9 mouse cellular contexts compared by ENCODE assay signal in the genomic region with DNA sequence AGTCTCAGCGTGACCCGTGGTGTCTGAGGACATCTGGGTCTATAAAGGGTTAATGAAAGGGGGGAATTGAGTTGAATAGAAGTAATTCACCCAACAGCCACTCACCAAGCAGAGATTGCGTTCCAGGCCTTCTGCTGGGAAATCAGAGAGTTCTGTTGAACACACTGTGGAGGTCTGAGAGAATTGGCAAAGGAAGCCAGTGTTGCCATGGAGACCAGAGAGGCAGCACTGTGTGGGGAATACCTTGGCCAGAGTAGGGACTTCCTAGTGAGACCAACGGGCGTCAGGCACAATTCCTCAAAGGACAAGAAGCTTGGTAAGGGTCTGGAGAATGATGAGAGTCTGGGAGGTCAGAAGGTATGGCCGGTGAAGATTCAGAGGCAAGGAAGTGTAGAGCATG. TPM values are rescaled to one million over a fixed set of nuclear protein-coding genes. Genes with fewer than 3 reads are reported as not detected.
DNase-seq lines count a peak whose midpoint lies in the region.
"Had no signal": no experiment of that assay in that cellular context is flagged by ENCODE, and none has a peak within 500 bp of the region (broad histone marks: within the 10 kb centered on the region; RNA-seq: fewer than 3 reads in every experiment).

No protein-coding gene starts in this region.

- DNase-seq in cerebellum, postnatal 4 days (ENCODE audit: low spot score in 2 of 2), result peak; percentile 28 to 45
- DNase-seq in cerebellum, adult 9-11 months, result no peak
- DNase-seq in retina, postnatal 1 day, result peak; percentile 32
- no peak for DNase-seq in retina, embryonic 14.5 days (ENCODE audit: low spot score)
- peak; percentile 62 to 66 for DNase-seq in left cerebral cortex, postnatal 36 days (ENCODE audit: low spot score in 2 of 2)
- no peak for DNase-seq in spleen, postnatal 36 days (ENCODE audit: low spot score in 2 of 2)
- DNase-seq in spleen, adult 18-20 months, result no peak
- DNase-seq in c-Kit-positive CD71-positive TER-119-positive erythroid progenitor cells, embryonic 14.5 days (ENCODE audit: low spot score), result no peak
- DNase-seq: lung, postnatal 4 days had no signal

- intact Hi-C loops in left cerebral cortex, postnatal 36 days (cut with DNase I), result no loop called here

RNA-seq across cellular contexts. Expression of a gene that starts 23.2 kb away (rescaled TPM):
- not detected for total RNA-seq in left cerebral cortex, postnatal 36 days (2021)

Comparison
In these comparisons a context has a peak if more than half of its experiments do, and no peak if none do; other contexts are left out.
1. DNase-seq: peak in cerebellum, postnatal 4 days (2 of 2), retina, postnatal 1 day (single experiment) and left cerebral cortex, postnatal 36 days (2 of 2); none in cerebellum, adult 9-11 months (single experiment), retina, embryonic 14.5 days (single experiment), spleen, postnatal 36 days (0 of 2), spleen, adult 18-20 months (0 of 2) and c-Kit-positive CD71-positive TER-119-positive erythroid progenitor cells, embryonic 14.5 days (single experiment).